Mouse (Mus musculus) left cerebral cortex, postnatal 10 days (tissue): ENCODE data around the gene Kdelc2. TPM values are rescaled to one million over a fixed set of nuclear protein-coding genes. Genes with fewer than 3 reads are reported as not detected.

ENCODE experiments used
- DNase-seq, 2 experiments: peaks; one replicate each; pipeline ENCODE4 v3.0.0; 2021 to 2022; ENCODE audit warnings: low spot score in 2 of 2, mixed read lengths in 1 of 2; ENCODE audit errors: extremely low spot score in 1 of 2
- intact Hi-C: fragments of 180-260 bp; cut with DNase I; formaldehyde crosslinking; loops from one replicate; pipeline ENCODE4 v1.15.1; 2025
- microRNA-seq: library from miRNA; unstranded; fragments of <30 nt; microRNA quantifications from one replicate; pipeline ENCODE4 v1.2.0, GENCODE M21; 2022
- total RNA-seq, 2 experiments: library from RNA; stranded (reverse); gene quantifications; 2 replicates each; pipeline ENCODE4 v1.2.3; 2021

Gene Kdelc2
- total RNA-seq, 2 experiments from 2014 or later: 8.7 to 9.9 TPM

DNA sequence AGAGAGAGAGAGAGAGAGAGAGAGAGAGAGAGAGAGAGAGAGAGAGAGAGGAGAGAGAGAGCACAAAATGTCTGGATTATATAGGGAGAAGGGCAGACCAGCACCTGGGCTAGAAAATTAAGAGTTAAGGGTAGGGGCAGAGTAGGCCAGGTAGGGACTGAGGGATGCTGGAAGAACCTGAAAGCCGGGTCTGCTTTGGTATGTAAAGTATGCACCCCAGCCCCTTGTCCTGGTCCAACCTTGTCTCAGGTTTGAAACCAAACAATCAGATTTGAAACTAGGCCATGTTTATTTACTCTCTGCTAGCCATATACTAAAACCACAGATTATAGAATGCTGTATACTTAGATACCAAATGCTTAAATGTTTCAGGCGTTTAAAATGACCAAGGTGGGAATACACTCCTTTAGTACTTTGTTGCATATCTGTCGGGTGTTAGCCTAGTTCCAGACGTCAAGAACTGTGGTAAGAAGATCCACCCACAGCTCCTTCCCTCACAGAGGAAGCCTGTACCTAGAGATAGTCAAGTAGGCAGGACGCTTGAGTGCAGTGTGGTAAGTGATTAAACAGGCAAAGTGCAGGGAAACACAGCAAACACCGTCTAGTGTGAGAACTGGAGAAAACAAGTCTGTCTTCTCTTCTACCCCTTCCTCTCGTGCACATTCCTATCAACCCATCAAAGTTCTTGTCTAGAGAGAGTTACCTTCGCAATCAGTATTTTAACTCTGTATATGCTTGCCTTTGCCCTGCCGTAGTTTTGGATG is 38.5 kb downstream of the Kdelc2 start:
- intact Hi-C loops: no loop called here
- no peak for DNase-seq

DNA sequence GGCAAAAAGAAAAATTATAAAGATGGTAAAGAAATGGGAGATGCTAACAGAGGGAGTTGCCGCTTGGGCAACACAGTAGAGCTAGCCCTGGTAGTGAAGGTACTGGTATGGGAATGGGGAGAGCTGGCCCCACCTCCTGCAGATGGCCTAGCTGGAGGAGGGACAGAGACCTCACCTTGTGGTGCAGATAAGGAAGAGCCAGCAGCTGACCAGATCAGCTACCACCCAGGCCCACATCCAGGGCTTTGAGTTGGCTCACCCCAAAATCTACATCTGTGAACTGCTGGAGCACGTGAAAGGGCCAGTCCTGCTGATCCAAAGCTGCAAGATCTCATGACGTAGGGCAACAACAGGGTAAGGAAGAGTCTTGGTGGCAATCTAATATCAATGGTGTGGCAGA is 42.9 kb downstream of the Kdelc2 start:
- DNase-seq: no peak
- intact Hi-C loops: no loop called here

DNA sequence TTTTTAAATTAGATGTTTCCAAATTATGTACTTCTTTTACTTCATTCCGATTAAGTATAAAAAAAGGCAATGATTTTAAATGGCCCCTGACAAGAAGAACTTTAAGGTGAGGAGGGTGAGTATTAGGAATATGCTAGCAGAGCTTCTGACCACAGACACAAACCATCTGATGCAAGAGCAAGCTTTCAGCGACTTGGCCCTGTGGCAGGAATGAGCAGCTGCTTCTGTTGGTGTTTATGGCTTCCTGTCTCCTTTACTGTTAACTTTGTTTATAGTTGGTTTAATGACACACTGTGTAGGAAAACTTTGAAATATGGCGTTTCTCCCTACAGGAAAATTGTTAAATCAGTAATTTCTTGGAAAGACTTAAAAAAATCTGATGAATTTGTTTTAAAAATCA is 43.8 kb downstream of the Kdelc2 start:
- intact Hi-C loops: no loop called here
- no peak for DNase-seq

DNA sequence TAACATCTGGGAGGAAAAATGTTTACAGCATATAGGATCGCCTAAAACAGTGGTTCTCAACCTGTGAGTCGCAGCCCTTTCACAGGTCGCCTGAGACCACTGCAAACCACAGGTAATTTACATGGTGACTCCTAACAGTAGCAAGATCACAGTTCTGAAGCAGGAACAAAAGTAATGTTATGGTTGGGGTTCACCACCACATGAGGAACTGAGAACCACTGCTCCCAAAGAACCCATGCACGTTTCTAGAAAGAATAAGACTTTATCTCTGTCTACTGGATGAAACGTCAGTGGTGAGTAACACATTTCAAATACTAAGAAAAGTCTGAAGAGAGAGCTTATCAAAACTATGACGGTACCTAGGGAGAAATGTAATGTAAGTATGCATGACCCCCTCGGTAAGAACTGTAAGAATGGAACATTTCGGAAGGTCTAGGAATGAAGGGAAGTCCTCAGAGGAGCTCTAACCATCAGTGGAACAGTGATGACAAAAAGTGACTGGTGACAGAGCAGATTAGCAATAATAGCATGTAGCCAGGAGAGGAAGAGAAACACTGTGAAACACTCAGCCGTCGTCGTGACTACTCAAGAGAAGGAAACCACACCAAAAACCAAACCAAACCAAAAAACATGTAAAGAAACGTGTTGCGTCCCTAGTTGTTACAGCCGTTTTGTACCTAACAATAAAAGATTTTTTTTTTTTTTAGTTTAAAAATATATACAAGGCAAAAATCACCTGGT is 52.2 kb downstream of the Kdelc2 start:
- no peak for DNase-seq
- intact Hi-C loops: no loop called here

DNA sequence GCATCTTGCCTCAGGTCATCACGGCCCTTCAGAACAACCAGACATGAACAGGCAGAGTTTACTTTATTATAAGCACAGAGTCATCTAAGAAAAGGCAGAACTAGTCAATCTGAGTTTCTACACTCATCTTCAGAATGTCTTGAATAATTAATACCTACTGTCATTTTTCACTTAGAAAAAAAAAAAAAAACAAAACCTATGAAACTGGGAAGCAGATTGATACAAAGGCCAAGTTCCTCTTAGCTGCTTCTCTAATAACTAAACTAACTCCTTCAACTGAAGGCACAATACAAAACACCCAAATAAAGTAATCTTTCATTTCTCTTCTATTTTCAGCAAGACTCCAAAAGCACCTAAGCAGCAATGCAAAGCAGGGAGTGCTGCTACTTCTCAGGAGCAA is 66.8 kb downstream of the Kdelc2 start:
- DNase-seq: no peak
- intact Hi-C loops: no loop called here

Small RNA genes lying within 50 kb of the gene (microRNA-seq; reads per million reads assigned to microRNA genes)
- gene Mir130c: not detected

Other genes with a start within 250 kb of the Kdelc2 start
- gene Ddx10, start 136.0 kb upstream of the Kdelc2 start, total RNA-seq: 10 to 100 TPM; 22.1 to 22.7 TPM
- 1 to 10 TPM; 6.6 to 7.9 TPM for gene Exph5, start 82.4 kb upstream of the Kdelc2 start, total RNA-seq
- under 1 TPM; 0.43 to 0.57 TPM for gene 4930550C14Rik, start 18.3 kb downstream of the Kdelc2 start, total RNA-seq
- 10 to 100 TPM; 19.3 to 19.7 TPM for gene Atm, start 152.7 kb downstream of the Kdelc2 start, total RNA-seq
- gene Npat, start 153.0 kb downstream of the Kdelc2 start, total RNA-seq: 10 to 100 TPM; 14.8 to 15.2 TPM
- gene Acat1, start 226.4 kb downstream of the Kdelc2 start, total RNA-seq: 100 to 1,000 TPM; 125 to 135 TPM